Mouse (Mus musculus) cortical plate, adult 2 months (tissue): ENCODE data around the gene Med25.

Experiments
- CTCF ChIP-seq: fragments of 200-500 bp; IDR thresholded peaks from 2 replicates; pipeline ENCODE4 v1.5.1; 2011; ENCODE audit warnings: mild to moderate bottlenecking, control low read depth, low read length; ENCODE audit not compliant: insufficient read depth; ENCODE audit errors: extremely low read depth
- POLR2A ChIP-seq: fragments of 200-500 bp; IDR thresholded peaks from 2 replicates; pipeline ENCODE4 v1.6.1; 2011; ENCODE audit warnings: mild to moderate bottlenecking, low read length, control low read depth; ENCODE audit not compliant: insufficient read depth; ENCODE audit errors: extremely low read depth

DNA sequence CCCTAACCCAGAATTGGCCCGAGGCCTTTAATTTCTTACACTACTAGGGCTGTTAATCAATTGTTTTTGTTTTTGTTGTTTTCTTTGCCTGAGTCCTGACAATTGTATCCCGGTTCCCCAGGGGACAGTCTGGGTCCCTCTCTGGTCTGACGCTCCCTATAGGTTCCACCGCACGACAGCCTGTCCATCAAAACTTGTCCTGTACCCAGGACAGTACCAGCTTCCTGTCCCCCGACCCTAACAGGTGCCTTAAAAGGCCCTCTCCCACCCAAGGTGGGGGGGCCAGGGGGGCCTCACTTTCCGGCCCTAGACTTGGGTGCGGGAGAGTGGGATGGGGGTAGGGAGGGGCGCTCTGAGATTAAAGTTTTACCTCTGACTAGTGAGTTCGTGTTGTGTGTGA lies 37.5 kb downstream of the Med25 start:
- no peak for TF ChIP-seq CTCF
- no peak for TF ChIP-seq POLR2A
